ENCODE assay signal across 8 mouse cellular contexts in genomic region chr3:89454401-89455177, GRCm38 (mm10). TPM values are rescaled to one million over a fixed set of nuclear protein-coding genes. Genes with fewer than 3 reads are reported as not detected.
DNase-seq lines count a peak whose midpoint lies in the region; ATAC-seq lines count a peak whose summit lies in the region.

TSS of gene Pmvk (plus strand) at chr3:89454541.

- no peak within 1 kb of the TSS for H3K4me2 ChIP-seq in lung, embryonic 15.5 days
- H3K4me2 ChIP-seq in hindbrain, embryonic 13.5 days, result no peak within 1 kb of the TSS
- no peak within 1 kb of the TSS for H3K4me2 ChIP-seq in liver, embryonic 15.5 days

- 0 out of 2 replicates have a peak within 1 kb of the TSS, but pooled peaks have one; percentile 22 for H3K9ac ChIP-seq in lung, embryonic 15.5 days
- no peak within 1 kb of the TSS for H3K9ac ChIP-seq in hindbrain, embryonic 13.5 days
- no peak within 1 kb of the TSS for H3K9ac ChIP-seq in liver, embryonic 15.5 days

- H3K9me3 ChIP-seq in lung, embryonic 15.5 days, result no peaks in the 10 kb centered on the region
- no peaks in the 10 kb centered on the region for H3K9me3 ChIP-seq in hindbrain, embryonic 13.5 days
- no peaks in the 10 kb centered on the region for H3K9me3 ChIP-seq in liver, embryonic 15.5 days (replicated peaks)

- no peak within 1 kb of the TSS for H3K4me3 ChIP-seq in lung, embryonic 15.5 days
- no peak within 1 kb of the TSS for H3K4me3 ChIP-seq in hindbrain, embryonic 13.5 days
- H3K4me3 ChIP-seq in liver, embryonic 15.5 days (replicated peaks), result no peak within 1 kb of the TSS

- peaks cover 35% of the 10 kb centered on the region for H3K4me1 ChIP-seq in lung, embryonic 15.5 days
- peaks cover 17% of the 10 kb centered on the region for H3K4me1 ChIP-seq in hindbrain, embryonic 13.5 days (replicated peaks)
- H3K4me1 ChIP-seq in liver, embryonic 15.5 days (replicated peaks), result peaks cover 42% of the 10 kb centered on the region

- no peaks in the 10 kb centered on the region for H3K27me3 ChIP-seq in lung, embryonic 15.5 days
- no peaks in the 10 kb centered on the region for H3K27me3 ChIP-seq in hindbrain, embryonic 13.5 days
- no peaks in the 10 kb centered on the region for H3K27me3 ChIP-seq in liver, embryonic 15.5 days

- DNase-seq in lung, adult 18-20 months, result no peak
- no peak for DNase-seq in adrenal gland, postnatal 4 days (ENCODE audit: low spot score in 2 of 2)
- DNase-seq in right cerebral cortex, postnatal 14 days, result no peak
- DNase-seq in thymus, postnatal 4 days, result no peak
- no peak for DNase-seq in Muller cell, postnatal 12 days (ENCODE audit: inconsistent ontology term)

- no peak within 1 kb of the TSS for H3K27ac ChIP-seq in lung, embryonic 15.5 days
- no peak within 1 kb of the TSS for H3K27ac ChIP-seq in hindbrain, embryonic 13.5 days
- H3K27ac ChIP-seq in liver, embryonic 15.5 days (replicated peaks), result no peak within 1 kb of the TSS

- ATAC-seq in lung, embryonic 15.5 days (ENCODE audit: borderline replicate concordance, extremely low read depth, low FRiP score, low TSS enrichment), result no peak
- ATAC-seq in hindbrain, embryonic 13.5 days (ENCODE audit: low FRiP score), result no peak
- no peak for ATAC-seq in liver, embryonic 15.5 days (ENCODE audit: insufficient read depth)

- WGBS in lung, embryonic 15.5 days, result 45% methylated on average over 10 of the region's 10 CpGs
- 67% methylated on average over 10 of the region's 10 CpGs for WGBS in hindbrain, embryonic 13.5 days
- 67% methylated on average over 10 of the region's 10 CpGs for WGBS in liver, embryonic 15.5 days (ENCODE audit: insufficient replicate concordance)

- H3K36me3 ChIP-seq in lung, embryonic 15.5 days, result no peaks in the 10 kb centered on the region
- H3K36me3 ChIP-seq in hindbrain, embryonic 13.5 days, result no peaks in the 10 kb centered on the region
- H3K36me3 ChIP-seq in liver, embryonic 15.5 days (replicated peaks), result no peaks in the 10 kb centered on the region

RNA-seq across cellular contexts. Expression of gene Pmvk, which starts in this region (rescaled TPM):
- polyA plus RNA-seq in lung, embryonic 15.5 days (2015; fragmentation: Nextera tagmentation; extraction: Ambion mirVana), result 48.0 and 50.5 TPM in 2 replicates
- 10 to 100 TPM; 14.9 to 17.3 TPM for total RNA-seq in adrenal gland, postnatal 4 days (2021)
- 101 and 105 TPM in 2 replicates for polyA plus RNA-seq in hindbrain, embryonic 13.5 days (2015; fragmentation: Nextera tagmentation; extraction: Ambion mirVana)
- polyA plus RNA-seq in liver, embryonic 15.5 days (2015; fragmentation: Nextera tagmentation; extraction: Ambion mirVana), result 35.7 and 38.4 TPM in 2 replicates
